Mouse (Mus musculus): ENCODE measurements around the gene Atf6b.

Gene Atf6b

GRCm38 (mm10) chr17:34648141-34648890 lies 1.4 kb downstream of the Atf6b start:
- no peak for DNase-seq (ENCODE audit: low read depth, low spot score)

- no peak for DNase-seq (ENCODE audit: low read depth, low spot score)
These were observed 2.3 kb downstream of the Atf6b start for GRCm38 (mm10) chr17:34649106-34649864.

- no peak for DNase-seq (ENCODE audit: low read depth, low spot score)
These were observed 3.8 kb downstream of the Atf6b start for GRCm38 (mm10) chr17:34650781-34651180.

GRCm38 (mm10) chr17:34651507-34652221 lies 4.7 kb downstream of the Atf6b start:
- no peak for DNase-seq (ENCODE audit: low read depth, low spot score)

GRCm38 (mm10) chr17:34652546-34652945 lies 5.6 kb downstream of the Atf6b start:
- DNase-seq (ENCODE audit: low read depth, low spot score) = no peak

GRCm38 (mm10) chr17:34652985-34653384 lies 6.0 kb downstream of the Atf6b start:
- no peak for DNase-seq (ENCODE audit: low read depth, low spot score)

- no peak for DNase-seq (ENCODE audit: low read depth, low spot score)
These were observed 6.9 kb downstream of the Atf6b start for GRCm38 (mm10) chr17:34653746-34654285.

- DNase-seq (ENCODE audit: low read depth, low spot score) = no peak
These were observed 7.4 kb downstream of the Atf6b start for GRCm38 (mm10) chr17:34654392-34654791.

GRCm38 (mm10) chr17:34655160-34655559 lies 8.2 kb downstream of the Atf6b start:
- DNase-seq (ENCODE audit: low read depth, low spot score) = no peak

- DNase-seq (ENCODE audit: low read depth, low spot score) = no peak
These were observed 8.6 kb downstream of the Atf6b start for GRCm38 (mm10) chr17:34655581-34655991.

- DNase-seq (ENCODE audit: low read depth, low spot score) = no peak
These were observed 9.7 kb downstream of the Atf6b start for GRCm38 (mm10) chr17:34656666-34657065.

- DNase-seq (ENCODE audit: low read depth, low spot score) = no peak
These were observed 10.3 kb downstream of the Atf6b start for GRCm38 (mm10) chr17:34657271-34657670.

GRCm38 (mm10) chr17:34658145-34658544 lies 11.2 kb downstream of the Atf6b start:
- DNase-seq (ENCODE audit: low read depth, low spot score) = no peak

GRCm38 (mm10) chr17:34658591-34658990 lies 11.6 kb downstream of the Atf6b start:
- no peak for DNase-seq (ENCODE audit: low read depth, low spot score)

GRCm38 (mm10) chr17:34659181-34659896 lies 12.4 kb downstream of the Atf6b start:
- DNase-seq (ENCODE audit: low read depth, low spot score) = no peak

- no peak for DNase-seq (ENCODE audit: low read depth, low spot score)
These were observed 12.9 kb downstream of the Atf6b start for GRCm38 (mm10) chr17:34659897-34660214.

GRCm38 (mm10) chr17:34660259-34660820 lies 13.4 kb downstream of the Atf6b start:
- no peak for DNase-seq (ENCODE audit: low read depth, low spot score)

- no peak for DNase-seq (ENCODE audit: low read depth, low spot score)
These were observed 14.2 kb downstream of the Atf6b start for GRCm38 (mm10) chr17:34661121-34661591.

- DNase-seq (ENCODE audit: low read depth, low spot score) = no peak
These were observed 15.5 kb downstream of the Atf6b start for GRCm38 (mm10) chr17:34662468-34662867.

GRCm38 (mm10) chr17:34662978-34663377 lies 16.0 kb downstream of the Atf6b start:
- DNase-seq (ENCODE audit: low read depth, low spot score) = no peak

GRCm38 (mm10) chr17:34663558-34663957 lies 16.6 kb downstream of the Atf6b start:
- DNase-seq (ENCODE audit: low read depth, low spot score) = no peak
